Mouse (Mus musculus) stomach, embryonic 15.5 days (tissue): Measurements from ENCODE around the gene Sspo. TPM values are rescaled to one million over a fixed set of nuclear protein-coding genes. Genes with fewer than 3 reads are reported as not detected.
A peak's percentile ranks its signal among the peaks of the same experiment; 100 is the strongest.

Experiments used
- ATAC-seq: fragments of 200-750 bp; cut with Nextera tagmentation; 2 replicates; pipeline ENCODE4 v1.8.0; 2017; ENCODE audit warnings: low read depth, moderate number of reproducible peaks, moderate TSS enrichment; ENCODE audit not compliant: insufficient read depth, low FRiP score
- H3K27ac ChIP-seq: fragments of 300-500 bp; sonication (generic); 2 replicates; pipeline ENCODE4 v1.5.1; 2015; ENCODE audit warnings: mild to moderate bottlenecking, inconsistent platforms
- H3K27me3 ChIP-seq: fragments of 300-500 bp; sonication (generic); replicated peaks from 2 replicates; pipeline ENCODE4 v1.6.1; 2015; ENCODE audit warnings: inconsistent platforms
- H3K36me3 ChIP-seq: fragments of 300-500 bp; sonication (generic); 2 replicates; pipeline ENCODE4 v1.6.1; 2015; ENCODE audit warnings: inconsistent platforms
- H3K4me1 ChIP-seq: fragments of 300-500 bp; sonication (generic); 2 replicates; pipeline ENCODE4 v1.6.1; 2015; ENCODE audit warnings: inconsistent platforms
- H3K4me2 ChIP-seq: fragments of 300-500 bp; sonication (generic); 2 replicates; pipeline ENCODE4 v1.6.1; 2015; ENCODE audit warnings: mild to moderate bottlenecking, inconsistent platforms
- H3K4me3 ChIP-seq: fragments of 300-500 bp; sonication (generic); replicated peaks from 2 replicates; pipeline ENCODE4 v1.5.1; 2015; ENCODE audit warnings: inconsistent platforms
- H3K9ac ChIP-seq: fragments of 300-500 bp; sonication (generic); 2 replicates; pipeline ENCODE4 v1.6.1; 2015; ENCODE audit warnings: inconsistent platforms
- H3K9me3 ChIP-seq: fragments of 300-500 bp; sonication (generic); 2 replicates; pipeline ENCODE4 v1.6.1; 2016; ENCODE audit warnings: inconsistent platforms
- WGBS: fragments of 180-500 bp; shearing (Covaris S2); methylation state at CpG from one replicate; pipeline ENCODE4 v1.1.7; 2015; 5-methylcytosine and 5-hydroxymethylcytosine counted together
- polyA plus RNA-seq: library from polyadenylated mRNA; unstranded; fragments of >200 nt; fragmentation: Nextera tagmentation; extraction: Ambion mirVana; gene quantifications from 2 replicates; pipeline ENCODE4 v1.2.1, GENCODE M21; 2015

The Sspo gene
- polyA plus RNA-seq, 1 experiment from 2014 or later = 0.26 TPM

- Histone ChIP-seq H3K9me3 (no peaks in the 10 kb centered on the region), H3K27ac (no peak overlapping the region), H3K27me3 (no peaks in the 10 kb centered on the region), H3K4me3 (no peak overlapping the region), H3K9ac (no peak overlapping the region), H3K4me1 (no peaks in the 10 kb centered on the region), H3K36me3 (0 out of 2 replicates have a peak, but pooled peaks cover 14% of the 10 kb centered on the region), H3K4me2 (no peak overlapping the region)
- 13% methylated on average over 2 of the region's 2 CpGs for WGBS
- ATAC-seq = no peak
Observed at GRCm38 (mm10) chr6:48420647-48421046, 27.4 kb upstream of the Sspo start.

GRCm38 (mm10) chr6:48423336-48423735, 24.7 kb upstream of the Sspo start:
- Histone ChIP-seq H3K4me3 (no peak overlapping the region), H3K4me2 (no peak overlapping the region), H3K9me3 (no peaks in the 10 kb centered on the region), H3K4me1 (no peaks in the 10 kb centered on the region), H3K27ac (no peak overlapping the region), H3K9ac (no peak overlapping the region), H3K27me3 (no peaks in the 10 kb centered on the region), H3K36me3 (no peaks in the 10 kb centered on the region)
- 84% methylated on average over 3 of the region's 3 CpGs for WGBS
- ATAC-seq = no peak

GRCm38 (mm10) chr6:48424074-48424473, 24.0 kb upstream of the Sspo start:
- 0 out of 2 replicates have a peak, but pooled peaks cover 1% of the 10 kb centered on the region for H3K4me1 ChIP-seq
- no peaks in the 10 kb centered on the region for H3K9me3 ChIP-seq
- no peak overlapping the region for H3K27ac ChIP-seq
- H3K4me3 ChIP-seq = no peak overlapping the region
- H3K27me3 ChIP-seq = no peaks in the 10 kb centered on the region
- no peak overlapping the region for H3K9ac ChIP-seq
- ATAC-seq = no peak
- no peaks in the 10 kb centered on the region for H3K36me3 ChIP-seq
- H3K4me2 ChIP-seq = no peak overlapping the region
- WGBS = 62% methylated on average over 5 of the region's 5 CpGs

GRCm38 (mm10) chr6:48426956-48427355, 21.1 kb upstream of the Sspo start:
- Histone ChIP-seq H3K4me1 (0 out of 2 replicates have a peak, but pooled peaks cover 3% of the 10 kb centered on the region), H3K27me3 (no peaks in the 10 kb centered on the region), H3K4me3 (no peak overlapping the region), H3K27ac (no peak overlapping the region), H3K36me3 (no peaks in the 10 kb centered on the region), H3K9me3 (no peaks in the 10 kb centered on the region), H3K9ac (no peak overlapping the region), H3K4me2 (no peak overlapping the region)
- no peak for ATAC-seq
- WGBS = 74% methylated on average over 5 of the region's 5 CpGs

GRCm38 (mm10) chr6:48428769-48429557, 19.1 kb upstream of the Sspo start:
- Histone ChIP-seq H3K4me3 (no peak overlapping the region), H3K4me1 (0 out of 2 replicates have a peak, but pooled peaks cover 3% of the 10 kb centered on the region), H3K9me3 (no peaks in the 10 kb centered on the region), H3K9ac (no peak overlapping the region), H3K27ac (no peak overlapping the region), H3K4me2 (no peak overlapping the region), H3K36me3 (no peaks in the 10 kb centered on the region), H3K27me3 (no peaks in the 10 kb centered on the region)
- ATAC-seq = no peak
- 54% methylated on average over 4 of the region's 4 CpGs for WGBS

GRCm38 (mm10) chr6:48430748-48431147, 17.3 kb upstream of the Sspo start:
- peaks cover 7% of the 10 kb centered on the region; the same call in 1 of the 2 replicates for H3K4me1 ChIP-seq
- no peaks in the 10 kb centered on the region for H3K27me3 ChIP-seq
- no peak overlapping the region for H3K9ac ChIP-seq
- no peaks in the 10 kb centered on the region for H3K9me3 ChIP-seq
- no peaks in the 10 kb centered on the region for H3K36me3 ChIP-seq
- no peak overlapping the region for H3K4me2 ChIP-seq
- ATAC-seq = no peak
- no peak overlapping the region for H3K4me3 ChIP-seq
- H3K27ac ChIP-seq = no peak overlapping the region
- 70% methylated on average over 5 of the region's 5 CpGs for WGBS

- Histone ChIP-seq H3K9ac (no peak overlapping the region), H3K4me3 (0 out of 2 replicates have a peak overlapping the region, but pooled peaks have one; percentile 1), H3K27me3 (no peaks in the 10 kb centered on the region), H3K27ac (peak overlapping the region; percentile 77), H3K9me3 (no peaks in the 10 kb centered on the region), H3K36me3 (peaks cover 13% of the 10 kb centered on the region), H3K4me1 (peaks cover 14% of the 10 kb centered on the region), H3K4me2 (peak overlapping the region; percentile 16; the same call in 1 of the 2 replicates)
- peak; percentile 65 for ATAC-seq
- 41% methylated on average over 12 of the region's 12 CpGs for WGBS
Observed at GRCm38 (mm10) chr6:48432893-48433816, 14.9 kb upstream of the Sspo start.

GRCm38 (mm10) chr6:48434651-48435050, 13.4 kb upstream of the Sspo start:
- no peak overlapping the region for H3K9ac ChIP-seq
- H3K27me3 ChIP-seq = no peaks in the 10 kb centered on the region
- no peaks in the 10 kb centered on the region for H3K9me3 ChIP-seq
- no peak for ATAC-seq
- peak overlapping the region; percentile 59; the same call in 1 of the 2 replicates for H3K27ac ChIP-seq
- H3K4me2 ChIP-seq = peak overlapping the region; percentile 21; the same call in 1 of the 2 replicates
- peaks cover 11% of the 10 kb centered on the region for H3K4me1 ChIP-seq
- H3K36me3 ChIP-seq = peaks cover 28% of the 10 kb centered on the region
- 49% methylated on average over 6 of the region's 6 CpGs for WGBS
- H3K4me3 ChIP-seq = no peak overlapping the region

GRCm38 (mm10) chr6:48435111-48435510, 12.9 kb upstream of the Sspo start:
- no peaks in the 10 kb centered on the region for H3K27me3 ChIP-seq
- peak overlapping the region; percentile 21; the same call in 1 of the 2 replicates for H3K4me2 ChIP-seq
- ATAC-seq = no peak
- H3K9me3 ChIP-seq = no peaks in the 10 kb centered on the region
- WGBS = 44% methylated on average over 5 of the region's 5 CpGs
- H3K27ac ChIP-seq = peak overlapping the region; percentile 59; the same call in 1 of the 2 replicates
- no peak overlapping the region for H3K9ac ChIP-seq
- H3K36me3 ChIP-seq = peaks cover 30% of the 10 kb centered on the region
- peaks cover 11% of the 10 kb centered on the region for H3K4me1 ChIP-seq
- no peak overlapping the region for H3K4me3 ChIP-seq

- H3K4me1 ChIP-seq = peaks cover 16% of the 10 kb centered on the region
- no peak for ATAC-seq
- H3K27ac ChIP-seq = 0 out of 2 replicates have a peak overlapping the region, but pooled peaks have one; percentile 16
- H3K4me2 ChIP-seq = no peak overlapping the region
- no peak overlapping the region for H3K4me3 ChIP-seq
- WGBS = 50% methylated on average over 5 of the region's 5 CpGs
- H3K9me3 ChIP-seq = no peaks in the 10 kb centered on the region
- no peak overlapping the region for H3K9ac ChIP-seq
- no peaks in the 10 kb centered on the region for H3K27me3 ChIP-seq
- peaks cover 30% of the 10 kb centered on the region for H3K36me3 ChIP-seq
Observed at GRCm38 (mm10) chr6:48435706-48436349, 12.2 kb upstream of the Sspo start.

- Histone ChIP-seq H3K36me3 (peaks cover 45% of the 10 kb centered on the region), H3K4me3 (no peak overlapping the region), H3K27ac (no peak overlapping the region), H3K27me3 (no peaks in the 10 kb centered on the region), H3K9ac (no peak overlapping the region), H3K4me2 (no peak overlapping the region), H3K9me3 (no peaks in the 10 kb centered on the region), H3K4me1 (peaks cover 16% of the 10 kb centered on the region)
- 78% methylated on average over 35 of the region's 35 CpGs for WGBS
- ATAC-seq = no peak
Observed at GRCm38 (mm10) chr6:48437679-48438376, 10.2 kb upstream of the Sspo start.
